Mouse (Mus musculus) embryonic facial prominence, embryonic 15.5 days (tissue): ENCODE data around the gene Hpd. TPM values are rescaled to one million over a fixed set of nuclear protein-coding genes. Genes with fewer than 3 reads are reported as not detected.
A peak's percentile ranks its signal among the peaks of the same experiment; 100 is the strongest.

Experiments used
- ATAC-seq: fragments of 200-750 bp; cut with Nextera tagmentation; 2 replicates; pipeline ENCODE4 v1.8.0; 2017; ENCODE audit warnings: low read depth, moderate TSS enrichment; ENCODE audit not compliant: insufficient number of reproducible peaks, low FRiP score, low TSS enrichment
- H3K27ac ChIP-seq: fragments of 300-500 bp; sonication (generic); replicated peaks from 2 replicates; pipeline ENCODE4 v1.5.1; 2015; ENCODE audit warnings: mild to moderate bottlenecking, inconsistent platforms
- H3K27me3 ChIP-seq: fragments of 300-500 bp; sonication (generic); 2 replicates; pipeline ENCODE4 v1.6.1; 2015; ENCODE audit warnings: inconsistent platforms
- H3K36me3 ChIP-seq: fragments of 300-500 bp; sonication (generic); 2 replicates; pipeline ENCODE4 v1.6.1; 2015; ENCODE audit warnings: mild to moderate bottlenecking, inconsistent platforms
- H3K4me1 ChIP-seq: fragments of 300-500 bp; sonication (generic); 2 replicates; pipeline ENCODE4 v1.6.1; 2015; ENCODE audit warnings: inconsistent platforms
- H3K4me2 ChIP-seq: fragments of 300-500 bp; sonication (generic); replicated peaks from 2 replicates; pipeline ENCODE4 v1.6.1; 2015; ENCODE audit warnings: mild to moderate bottlenecking, inconsistent platforms
- H3K4me3 ChIP-seq: fragments of 300-500 bp; sonication (generic); replicated peaks from 2 replicates; pipeline ENCODE4 v1.5.1; 2015; ENCODE audit warnings: mild to moderate bottlenecking, inconsistent platforms
- H3K9ac ChIP-seq: fragments of 300-500 bp; sonication (generic); 2 replicates; pipeline ENCODE4 v1.6.1; 2015; ENCODE audit warnings: inconsistent platforms
- H3K9me3 ChIP-seq: fragments of 300-500 bp; sonication (generic); replicated peaks from 2 replicates; pipeline ENCODE4 v1.6.1; 2016; ENCODE audit warnings: inconsistent platforms
- WGBS: fragments of 180-500 bp; shearing (Covaris S2); methylation state at CpG from one replicate; pipeline ENCODE4 v1.1.7; 2015; 5-methylcytosine and 5-hydroxymethylcytosine counted together
- polyA plus RNA-seq: library from polyadenylated mRNA; unstranded; fragments of >200 nt; fragmentation: Nextera tagmentation; extraction: Ambion mirVana; gene quantifications from 2 replicates; pipeline ENCODE4 v1.2.1, GENCODE M21; 2015

Gene Hpd
- polyA plus RNA-seq, 1 experiment from 2014 or later = not detected

- WGBS = under 1% methylated on average over 39 of the region's 39 CpGs
- no peak for ATAC-seq
- no peaks in the 10 kb centered on the region for H3K9me3 ChIP-seq
Observed at GRCm38 (mm10) chr5:123138953-123139721, 43.4 kb downstream of the Hpd start.

GRCm38 (mm10) chr5:123138230-123138911, 44.2 kb downstream of the Hpd start:
- Histone ChIP-seq H3K4me3 (peak overlapping the region; percentile 85), H3K4me2 (peak overlapping the region; percentile 97), H3K9me3 (no peaks in the 10 kb centered on the region), H3K9ac (peak overlapping the region; percentile 92), H3K36me3 (0 out of 2 replicates have a peak, but pooled peaks cover 7% of the 10 kb centered on the region), H3K27me3 (no peaks in the 10 kb centered on the region), H3K27ac (peak overlapping the region; percentile 100), H3K4me1 (peaks cover 51% of the 10 kb centered on the region)
- under 1% methylated on average over 39 of the region's 40 CpGs for WGBS
- peak; percentile 35; the same call in 1 of the 2 replicates for ATAC-seq

More at GRCm38 (mm10) chr5:123138953-123139721, 43.4 kb downstream of the Hpd start:
- H3K4me1 ChIP-seq = peaks cover 48% of the 10 kb centered on the region
- peak overlapping the region; percentile 92 for H3K9ac ChIP-seq
- H3K4me3 ChIP-seq = peak overlapping the region; percentile 85
- H3K36me3 ChIP-seq = 0 out of 2 replicates have a peak, but pooled peaks cover 7% of the 10 kb centered on the region
- H3K27me3 ChIP-seq = no peaks in the 10 kb centered on the region
- H3K4me2 ChIP-seq = peak overlapping the region; percentile 97
- peak overlapping the region; percentile 100 for H3K27ac ChIP-seq

- peaks cover 56% of the 10 kb centered on the region for H3K4me1 ChIP-seq
- WGBS = 2% methylated on average over 6 of the region's 6 CpGs
Observed at GRCm38 (mm10) chr5:123137910-123138229, 44.7 kb downstream of the Hpd start.

GRCm38 (mm10) chr5:123137044-123137909, 45.2 kb downstream of the Hpd start:
- Histone ChIP-seq H3K27me3 (no peaks in the 10 kb centered on the region), H3K4me2 (peak overlapping the region; percentile 97), H3K9ac (peak overlapping the region; percentile 40), H3K27ac (peak overlapping the region; percentile 100), H3K4me3 (peak overlapping the region; percentile 85), H3K4me1 (peaks cover 62% of the 10 kb centered on the region), H3K9me3 (no peaks in the 10 kb centered on the region), H3K36me3 (0 out of 2 replicates have a peak, but pooled peaks cover 7% of the 10 kb centered on the region)
- no peak for ATAC-seq
- WGBS = 2% methylated on average over 20 of the region's 20 CpGs

More at GRCm38 (mm10) chr5:123137910-123138229, 44.7 kb downstream of the Hpd start:
- Histone ChIP-seq H3K27me3 (no peaks in the 10 kb centered on the region), H3K9me3 (no peaks in the 10 kb centered on the region), H3K36me3 (0 out of 2 replicates have a peak, but pooled peaks cover 7% of the 10 kb centered on the region), H3K4me3 (peak overlapping the region; percentile 85), H3K4me2 (peak overlapping the region; percentile 97), H3K27ac (peak overlapping the region; percentile 100), H3K9ac (peak overlapping the region; percentile 40; the same call in 1 of the 2 replicates)
- ATAC-seq = no peak

- Histone ChIP-seq H3K9ac (peak overlapping the region; percentile 40), H3K27me3 (no peaks in the 10 kb centered on the region), H3K36me3 (0 out of 2 replicates have a peak, but pooled peaks cover 7% of the 10 kb centered on the region), H3K4me1 (peaks cover 70% of the 10 kb centered on the region), H3K4me2 (peak overlapping the region; percentile 97), H3K27ac (peak overlapping the region; percentile 100), H3K4me3 (peak overlapping the region; percentile 85), H3K9me3 (no peaks in the 10 kb centered on the region)
- 1% methylated on average over 13 of the region's 13 CpGs for WGBS
- ATAC-seq = peak; percentile 48
Observed at GRCm38 (mm10) chr5:123136361-123137043, 46.0 kb downstream of the Hpd start.

GRCm38 (mm10) chr5:123135471-123136360, 46.8 kb downstream of the Hpd start:
- H3K36me3 ChIP-seq = 0 out of 2 replicates have a peak, but pooled peaks cover 7% of the 10 kb centered on the region
- H3K27me3 ChIP-seq = no peaks in the 10 kb centered on the region
- peak overlapping the region; percentile 40; the same call in 1 of the 2 replicates for H3K9ac ChIP-seq
- H3K27ac ChIP-seq = peak overlapping the region; percentile 100
- H3K9me3 ChIP-seq = no peaks in the 10 kb centered on the region
- peaks cover 72% of the 10 kb centered on the region for H3K4me1 ChIP-seq
- ATAC-seq = no peak; the same call in 1 of the 2 replicates
- WGBS = 3% methylated on average over 30 of the region's 30 CpGs
- peak overlapping the region; percentile 85 for H3K4me3 ChIP-seq
- peak overlapping the region; percentile 97 for H3K4me2 ChIP-seq

GRCm38 (mm10) chr5:123134875-123135382, 47.6 kb downstream of the Hpd start:
- no peaks in the 10 kb centered on the region for H3K27me3 ChIP-seq
- no peaks in the 10 kb centered on the region for H3K9me3 ChIP-seq
- 21% methylated on average over 8 of the region's 8 CpGs for WGBS
- peak overlapping the region; percentile 85 for H3K4me3 ChIP-seq
- H3K9ac ChIP-seq = no peak overlapping the region
- peaks cover 72% of the 10 kb centered on the region for H3K4me1 ChIP-seq
- ATAC-seq = no peak
- H3K27ac ChIP-seq = peak overlapping the region; percentile 100
- 0 out of 2 replicates have a peak, but pooled peaks cover 7% of the 10 kb centered on the region for H3K36me3 ChIP-seq
- H3K4me2 ChIP-seq = peak overlapping the region; percentile 97

GRCm38 (mm10) chr5:123134186-123134874, 48.2 kb downstream of the Hpd start:
- H3K36me3 ChIP-seq = 0 out of 2 replicates have a peak, but pooled peaks cover 7% of the 10 kb centered on the region
- 25% methylated on average over 13 of the region's 13 CpGs for WGBS
- peak overlapping the region; percentile 85 for H3K4me3 ChIP-seq
- no peak overlapping the region for H3K9ac ChIP-seq
- H3K27ac ChIP-seq = peak overlapping the region; percentile 100
- peak overlapping the region; percentile 97 for H3K4me2 ChIP-seq
- H3K27me3 ChIP-seq = no peaks in the 10 kb centered on the region
- no peaks in the 10 kb centered on the region for H3K9me3 ChIP-seq
- peaks cover 72% of the 10 kb centered on the region for H3K4me1 ChIP-seq
- ATAC-seq = no peak

DNA sequence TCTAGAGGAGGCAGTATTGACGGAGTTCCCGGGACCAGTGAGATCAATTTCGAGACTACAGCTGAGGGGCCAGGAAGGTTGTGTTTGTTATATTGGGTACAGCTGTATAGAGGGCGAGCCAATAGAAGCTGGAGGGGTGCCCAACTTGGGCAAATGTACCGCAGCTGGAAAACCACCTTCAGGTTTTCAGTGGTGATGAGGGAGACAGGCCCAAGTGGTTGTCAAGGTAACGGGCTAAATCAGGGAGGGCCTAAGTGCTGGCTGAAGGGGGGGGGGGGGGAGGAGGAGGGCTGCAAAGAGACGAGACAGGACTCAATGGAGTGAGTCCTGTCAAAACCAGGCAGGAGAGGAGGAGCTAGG, 48.8 kb downstream of the Hpd start:
- 14% methylated on average over 6 of the region's 7 CpGs for WGBS

More for the DNA sequence above, 48.8 kb downstream of the Hpd start:
- no peak overlapping the region for H3K4me3 ChIP-seq
- no peak overlapping the region for H3K9ac ChIP-seq
- H3K4me1 ChIP-seq = peaks cover 76% of the 10 kb centered on the region
- 0 out of 2 replicates have a peak overlapping the region, but pooled peaks have one; percentile 97 for H3K4me2 ChIP-seq
- no peak for ATAC-seq
- 0 out of 2 replicates have a peak, but pooled peaks cover 7% of the 10 kb centered on the region for H3K36me3 ChIP-seq
- no peaks in the 10 kb centered on the region for H3K9me3 ChIP-seq
- peak overlapping the region; percentile 100 for H3K27ac ChIP-seq
- no peaks in the 10 kb centered on the region for H3K27me3 ChIP-seq
